Mouse (Mus musculus) spleen, postnatal 36 days (tissue): ENCODE data around the gene Serpina10.
"Not testable (repeated sequence)": the region's sequence is repeated elsewhere in the genome, so short reads cannot be mapped to it uniquely, and the experiment has no call there.

Source experiments
- DNase-seq, 2 experiments: peaks; one replicate each; pipeline ENCODE4 v3.0.0; 2022; ENCODE audit warnings: low spot score in 2 of 2, mixed read lengths in 1 of 2

Serpina10 gene

GRCm38 (mm10) chr12:103631203-103631612 is at the start of gene Serpina10:
Serpina10 (minus strand) TSS chr12:103631444.
- DNase-seq: no peak

GRCm38 (mm10) chr12:103679853-103680252 is 48.6 kb upstream of the Serpina10 start:
- DNase-seq: not testable (repeated sequence)

- DNase-seq: no peak
Observed at GRCm38 (mm10) chr12:103676039-103676438, 44.8 kb upstream of the Serpina10 start, which contains the start of gene Serpina16. Serpina16 (minus strand) TSS chr12:103676139.

GRCm38 (mm10) chr12:103673179-103673578 is 41.9 kb upstream of the Serpina10 start:
- DNase-seq: no peak

- no peak for DNase-seq
Observed at GRCm38 (mm10) chr12:103671483-103671882, 40.2 kb upstream of the Serpina10 start.

GRCm38 (mm10) chr12:103670964-103671363 is 39.7 kb upstream of the Serpina10 start:
- DNase-seq: no peak

GRCm38 (mm10) chr12:103670344-103670743 is 39.1 kb upstream of the Serpina10 start:
- no peak for DNase-seq

- DNase-seq: no peak
Observed at GRCm38 (mm10) chr12:103665286-103665685, 34.0 kb upstream of the Serpina10 start.

GRCm38 (mm10) chr12:103662053-103662452 is 30.8 kb upstream of the Serpina10 start:
- DNase-seq: not testable (repeated sequence)

- no peak for DNase-seq
Observed at GRCm38 (mm10) chr12:103660076-103660475, 28.8 kb upstream of the Serpina10 start.

GRCm38 (mm10) chr12:103659171-103659570 is 27.9 kb upstream of the Serpina10 start:
- no peak for DNase-seq

GRCm38 (mm10) chr12:103657991-103658390 is 26.7 kb upstream of the Serpina10 start:
- DNase-seq: no peak

GRCm38 (mm10) chr12:103656848-103657626 is 25.8 kb upstream of the Serpina10 start, which contains the start of gene Serpina6:
Serpina6 (minus strand) TSS chr12:103657212.
- no peak for DNase-seq

GRCm38 (mm10) chr12:103655123-103656044 is 24.1 kb upstream of the Serpina10 start:
- DNase-seq: no peak

GRCm38 (mm10) chr12:103653836-103654235 is 22.6 kb upstream of the Serpina10 start:
- DNase-seq: no peak

GRCm38 (mm10) chr12:103646314-103646713 is 15.1 kb upstream of the Serpina10 start:
- no peak for DNase-seq

GRCm38 (mm10) chr12:103644601-103645000 is 13.4 kb upstream of the Serpina10 start:
- DNase-seq: no peak

GRCm38 (mm10) chr12:103643818-103644217 is 12.6 kb upstream of the Serpina10 start:
- no peak for DNase-seq

GRCm38 (mm10) chr12:103643336-103643735 is 12.1 kb upstream of the Serpina10 start:
- DNase-seq: peak in 1 of 2 experiments; percentile 19

- no peak for DNase-seq
Observed at GRCm38 (mm10) chr12:103635846-103636245, 4.6 kb upstream of the Serpina10 start.

- DNase-seq: no peak
Observed at GRCm38 (mm10) chr12:103634430-103634829, 3.2 kb upstream of the Serpina10 start.

- DNase-seq: no peak
Observed at GRCm38 (mm10) chr12:103616860-103617261, 14.4 kb downstream of the Serpina10 start.
